Mouse (Mus musculus) left cerebral cortex, postnatal 10 days (tissue): Measurements from ENCODE around the gene Scin. TPM values are rescaled to one million over a fixed set of nuclear protein-coding genes. Genes with fewer than 3 reads are reported as not detected.

Experiments
- DNase-seq, 2 experiments: peaks; one replicate each; pipeline ENCODE4 v3.0.0; 2021 to 2022; ENCODE audit warnings: low spot score in 2 of 2, mixed read lengths in 1 of 2; ENCODE audit errors: extremely low spot score in 1 of 2
- intact Hi-C: fragments of 180-260 bp; cut with DNase I; formaldehyde crosslinking; loops from one replicate; pipeline ENCODE4 v1.15.1; 2025
- total RNA-seq, 2 experiments: library from RNA; stranded (reverse); gene quantifications; 2 replicates each; pipeline ENCODE4 v1.2.3; 2021

Gene Scin
- total RNA-seq, 2 experiments from 2014 or later, result not detected

- intact Hi-C loops, result no loop called here
- no peak for DNase-seq
These were observed 20.0 kb downstream of the Scin start for GRCm38 (mm10) chr12:40114020-40114419.

- intact Hi-C loops, result no loop called here
These were observed 20.4 kb downstream of the Scin start for GRCm38 (mm10) chr12:40113605-40114004.

GRCm38 (mm10) chr12:40109227-40109626 lies 24.8 kb downstream of the Scin start:
- intact Hi-C loops, result no loop called here
- DNase-seq, result no peak

More at GRCm38 (mm10) chr12:40113605-40114004, 20.4 kb downstream of the Scin start:
- no peak for DNase-seq

GRCm38 (mm10) chr12:40108143-40108542 lies 25.9 kb downstream of the Scin start:
- intact Hi-C loops, result no loop called here
- no peak for DNase-seq

GRCm38 (mm10) chr12:40106874-40107273 lies 27.2 kb downstream of the Scin start:
- no peak for DNase-seq
- intact Hi-C loops, result no loop called here

- intact Hi-C loops, result no loop called here
- no peak for DNase-seq
These were observed 29.3 kb downstream of the Scin start for GRCm38 (mm10) chr12:40104750-40105149.

- no peak for DNase-seq
- intact Hi-C loops, result no loop called here
These were observed 31.7 kb downstream of the Scin start for GRCm38 (mm10) chr12:40102359-40102758.

GRCm38 (mm10) chr12:40099407-40099806 lies 34.6 kb downstream of the Scin start:
- intact Hi-C loops, result no loop called here
- no peak for DNase-seq

- no peak for DNase-seq
- intact Hi-C loops, result no loop called here
These were observed 36.6 kb downstream of the Scin start for GRCm38 (mm10) chr12:40097449-40097848.

GRCm38 (mm10) chr12:40097023-40097422 lies 37.0 kb downstream of the Scin start:
- intact Hi-C loops, result no loop called here
- no peak for DNase-seq

- no peak for DNase-seq
These were observed 37.6 kb downstream of the Scin start for GRCm38 (mm10) chr12:40096453-40096852.

GRCm38 (mm10) chr12:40090017-40090416 lies 44.0 kb downstream of the Scin start:
- DNase-seq, result no peak
- intact Hi-C loops, result no loop called here

More at GRCm38 (mm10) chr12:40096453-40096852, 37.6 kb downstream of the Scin start:
- intact Hi-C loops, result no loop called here

- intact Hi-C loops, result no loop called here
- DNase-seq, result peak in 1 of 2 experiments; percentile 31
These were observed 48.2 kb downstream of the Scin start for GRCm38 (mm10) chr12:40085731-40086322.

- DNase-seq, result peak in 1 of 2 experiments; percentile 8
- intact Hi-C loops, result no loop called here
These were observed 51.4 kb downstream of the Scin start for GRCm38 (mm10) chr12:40082453-40083238.

- intact Hi-C loops, result no loop called here
- no peak for DNase-seq
These were observed 52.0 kb downstream of the Scin start for GRCm38 (mm10) chr12:40082048-40082447.

- intact Hi-C loops, result loop anchor here (2.0 kb wide), 1 partner anchor 563 kb away; no protein-coding TSS in a partner anchor
- no peak for DNase-seq
These were observed 60.4 kb downstream of the Scin start for GRCm38 (mm10) chr12:40073660-40074059.

- no peak for DNase-seq
- intact Hi-C loops, result no loop called here
These were observed 87.0 kb downstream of the Scin start for GRCm38 (mm10) chr12:40047024-40047423.

GRCm38 (mm10) chr12:40043816-40044585 lies 90.0 kb downstream of the Scin start:
- DNase-seq, result no peak
- intact Hi-C loops, result no loop called here

- DNase-seq, result peak; percentile 20 to 31
- intact Hi-C loops, result loop anchor here (1.0 kb wide), 1 partner anchor 530 kb away; no protein-coding TSS in a partner anchor
These were observed 94.0 kb downstream of the Scin start for GRCm38 (mm10) chr12:40040067-40040466.
